Mouse (Mus musculus) intestine, embryonic 14.5 days (tissue): ENCODE data around the gene Vgf. TPM values are rescaled to one million over a fixed set of nuclear protein-coding genes. Genes with fewer than 3 reads are reported as not detected.
A peak's percentile ranks its signal among the peaks of the same experiment; 100 is the strongest.

Experiments
- ATAC-seq: fragments of 200-750 bp; cut with Nextera tagmentation; replicated peaks from 2 replicates; pipeline ENCODE4 v1.8.0; 2017; ENCODE audit warnings: low read depth, moderate number of reproducible peaks, moderate TSS enrichment, moderate library complexity; ENCODE audit not compliant: low FRiP score, low TSS enrichment
- DNase-seq: peaks from one replicate; pipeline ENCODE4 v3.0.0-alpha.2; 2018; ENCODE audit warnings: low spot score
- H3K27ac ChIP-seq: fragments of 300-500 bp; sonication (generic); 2 replicates; pipeline ENCODE4 v1.5.1; 2014; ENCODE audit warnings: low read depth, mild to moderate bottlenecking, control low read depth
- H3K27me3 ChIP-seq: fragments of 300-500 bp; sonication (generic); replicated peaks from 2 replicates; pipeline ENCODE4 v1.6.1; 2014; ENCODE audit warnings: low read length, control low read depth; ENCODE audit not compliant: control insufficient read depth, insufficient read depth
- H3K36me3 ChIP-seq: fragments of 300-500 bp; sonication (generic); 2 replicates; pipeline ENCODE4 v1.6.1; 2014; ENCODE audit warnings: low read length, control low read depth; ENCODE audit not compliant: control insufficient read depth, insufficient read depth
- H3K4me1 ChIP-seq: fragments of 300-500 bp; sonication (generic); replicated peaks from 2 replicates; pipeline ENCODE4 v1.6.1; 2014; ENCODE audit warnings: low read length, control low read depth, mixed read lengths; ENCODE audit not compliant: control insufficient read depth, insufficient read depth
- H3K4me2 ChIP-seq: fragments of 300-500 bp; sonication (generic); 2 replicates; pipeline ENCODE4 v1.6.1; 2014; ENCODE audit warnings: low read length
- H3K4me3 ChIP-seq: fragments of 300-500 bp; sonication (generic); 2 replicates; pipeline ENCODE4 v1.5.1; 2014; ENCODE audit warnings: low read depth, low read length, control low read depth, mixed read lengths
- H3K9ac ChIP-seq: fragments of 300-500 bp; sonication (generic); 2 replicates; pipeline ENCODE4 v1.6.1; 2014; ENCODE audit warnings: mild to moderate bottlenecking, low read length
- H3K9me3 ChIP-seq: fragments of 300-500 bp; sonication (generic); 2 replicates; pipeline ENCODE4 v1.6.1; 2016; ENCODE audit warnings: low read length, control low read depth; ENCODE audit not compliant: control insufficient read depth
- WGBS: fragments of 180-500 bp; shearing (Covaris S2); extraction: QIAGEN DNeasy Blood & Tissue Kit; methylation state at CpG from one replicate; pipeline ENCODE4 v1.1.7; 2014; 5-methylcytosine and 5-hydroxymethylcytosine counted together
- polyA plus RNA-seq: library from polyadenylated mRNA; unstranded; fragments of >200 nt; fragmentation: Nextera tagmentation; extraction: Ambion mirVana; gene quantifications from 2 replicates; pipeline ENCODE4 v1.2.1, GENCODE M21; 2014

Vgf gene
- polyA plus RNA-seq, 1 experiment from 2014 or later = 0.53 TPM

DNA sequence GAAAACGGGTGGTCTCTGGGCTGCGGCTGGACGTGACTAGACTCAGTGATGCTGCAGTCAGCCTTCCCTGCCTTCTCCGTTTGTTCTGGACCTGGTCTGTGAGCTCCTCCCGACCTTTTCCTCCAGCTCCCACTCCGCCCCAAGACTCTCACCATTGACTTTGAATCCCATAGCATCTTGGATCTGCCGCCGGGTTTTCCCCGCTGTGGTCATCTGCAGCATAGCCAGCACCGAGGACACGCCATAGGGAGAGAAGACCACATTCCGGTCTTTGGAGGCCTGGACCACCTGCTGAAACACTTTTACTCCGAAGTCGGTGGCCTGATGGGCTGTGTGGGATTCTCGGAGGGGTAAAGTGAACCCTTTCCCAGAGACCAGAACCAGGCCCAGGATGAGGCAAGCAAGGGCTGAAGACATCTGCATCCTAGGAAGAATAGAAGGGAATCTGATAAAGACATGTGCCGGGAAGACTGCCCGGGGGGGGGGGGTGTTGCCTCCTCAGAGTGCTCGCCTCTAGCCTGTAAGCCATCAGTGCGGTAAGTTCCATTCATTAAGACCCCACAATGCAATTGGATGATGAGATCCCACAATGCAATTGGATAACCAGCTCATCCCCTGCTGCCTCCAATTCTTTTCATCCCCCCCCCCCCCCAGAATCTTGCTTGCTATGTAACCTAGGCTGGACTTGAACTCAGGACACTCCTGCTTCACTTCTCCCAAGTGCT is 44.9 kb downstream of the Vgf start:
- peaks cover 17% of the 10 kb centered on the region; the same call in 1 of the 2 replicates for H3K4me1 ChIP-seq
- 84% methylated on average over 19 of the region's 19 CpGs for WGBS
- no peaks in the 10 kb centered on the region for H3K36me3 ChIP-seq
- ATAC-seq = no peak
- H3K4me2 ChIP-seq = no peak overlapping the region
- H3K27ac ChIP-seq = no peak overlapping the region
- no peak for DNase-seq
- H3K4me3 ChIP-seq = no peak overlapping the region
- no peaks in the 10 kb centered on the region for H3K9me3 ChIP-seq
- H3K9ac ChIP-seq = no peak overlapping the region
- H3K27me3 ChIP-seq = no peaks in the 10 kb centered on the region

DNA sequence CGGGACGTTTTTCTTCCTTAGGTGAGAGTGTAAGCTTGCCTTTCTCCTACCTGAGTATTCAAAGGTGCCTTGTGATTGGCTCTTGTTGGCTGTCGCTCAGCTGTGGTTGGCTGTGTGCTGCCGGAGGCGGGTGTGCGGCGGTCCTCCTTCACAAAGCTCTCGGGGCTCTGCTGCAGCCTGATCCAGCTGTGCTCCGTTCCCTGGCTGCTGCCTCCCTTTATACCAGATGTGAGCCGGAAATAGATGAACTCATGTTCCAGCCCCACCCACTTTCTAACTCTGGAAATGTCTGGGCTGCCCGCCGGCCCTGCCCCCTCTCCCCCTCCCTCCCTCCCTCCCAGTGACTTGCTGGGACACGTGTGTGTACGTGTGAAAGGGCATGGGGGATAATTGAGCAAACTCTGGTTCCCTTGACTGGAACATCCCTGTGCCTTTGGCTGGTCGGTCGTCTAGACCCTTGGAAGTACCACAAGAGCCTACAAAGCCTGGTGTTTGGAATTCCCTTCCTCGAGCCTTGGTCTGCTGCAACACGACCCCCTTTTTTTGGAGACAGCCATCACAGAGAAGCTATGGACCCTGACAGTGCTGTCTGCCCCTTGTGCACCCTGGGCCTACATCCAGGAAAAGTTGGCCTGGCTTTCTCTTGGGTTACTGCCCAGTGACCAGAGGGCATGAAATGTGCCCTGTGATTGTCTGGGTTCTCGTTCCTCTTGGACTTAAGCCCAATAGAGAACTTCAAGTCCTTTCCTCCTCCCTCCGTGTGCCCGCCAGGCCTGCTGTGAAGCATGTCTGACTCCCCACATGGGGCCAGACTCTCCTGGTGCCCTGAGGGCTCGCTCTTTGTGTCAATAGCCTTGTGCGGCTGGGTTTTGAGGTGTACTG is 46.1 kb downstream of the Vgf start, which contains the start of gene Serpine1:
TSS of gene Serpine1 (minus strand) at position 190 of the 882 bp plus-strand sequence.
- Histone ChIP-seq H3K9ac (no peak within 1 kb of the TSS), H3K4me1 (peaks cover 22% of the 10 kb centered on the region; the same call in 1 of the 2 replicates), H3K36me3 (no peaks in the 10 kb centered on the region), H3K9me3 (no peaks in the 10 kb centered on the region), H3K4me3 (peak within 1 kb of the TSS; percentile 15), H3K4me2 (peak within 1 kb of the TSS; percentile 50), H3K27ac (peak within 1 kb of the TSS; percentile 57; the same call in 1 of the 2 replicates), H3K27me3 (no peaks in the 10 kb centered on the region)
- ATAC-seq (peak; percentile 92), DNase-seq (peak; percentile 80)
- WGBS = 20% methylated on average over 23 of the region's 23 CpGs

DNA sequence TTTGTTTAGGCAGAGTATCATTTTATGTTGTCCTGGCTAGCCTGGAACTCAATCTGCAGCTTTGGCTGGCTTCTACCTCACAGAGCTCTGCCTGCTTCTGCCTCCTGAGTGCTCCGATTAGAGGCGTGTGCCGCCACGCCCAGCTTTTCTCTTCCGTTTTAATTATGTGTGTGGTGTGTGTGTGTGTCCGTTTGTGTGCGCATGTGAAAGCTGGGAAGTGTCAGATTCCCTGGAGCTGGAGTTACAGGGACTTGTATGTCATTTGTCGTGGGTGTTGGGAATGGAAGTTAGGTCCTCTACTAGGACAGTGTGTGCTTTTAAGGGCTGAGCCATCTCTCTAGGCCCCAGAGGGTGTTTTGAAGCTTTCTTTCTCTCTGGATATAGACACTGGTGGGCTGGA is 46.9 kb downstream of the Vgf start:
- 97% methylated on average over 8 of the region's 8 CpGs for WGBS

DNA sequence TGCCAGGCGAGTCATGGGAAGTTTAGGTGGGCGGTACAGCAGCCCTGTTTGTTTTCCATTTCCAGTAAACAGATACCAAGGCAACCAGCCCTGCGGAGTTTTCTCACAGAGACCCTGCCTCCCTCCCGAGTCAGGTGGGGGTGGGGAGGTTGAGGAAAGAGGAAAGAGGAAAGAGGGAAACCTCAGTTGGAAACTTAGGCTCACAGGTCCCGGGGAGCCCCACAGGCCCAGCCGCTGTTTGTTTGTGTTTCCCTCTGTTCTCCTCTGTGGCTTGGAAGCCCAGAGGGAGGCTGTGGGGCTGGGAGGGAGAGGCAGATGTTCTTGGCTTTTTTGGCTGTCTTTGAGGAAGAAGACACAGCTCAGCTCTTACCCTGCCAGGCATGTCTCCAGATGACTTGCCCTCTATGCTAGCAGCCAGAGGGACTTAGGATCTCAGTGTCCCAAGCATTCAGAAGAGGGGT is 48.0 kb downstream of the Vgf start:
- DNase-seq (no peak), ATAC-seq (no peak)
- H3K4me1 ChIP-seq = peaks cover 30% of the 10 kb centered on the region; the same call in 1 of the 2 replicates
- no peak overlapping the region for H3K4me3 ChIP-seq
- no peak overlapping the region for H3K27ac ChIP-seq
- WGBS = 23% methylated on average over 6 of the region's 6 CpGs
- H3K36me3 ChIP-seq = no peaks in the 10 kb centered on the region
- no peaks in the 10 kb centered on the region for H3K9me3 ChIP-seq
- H3K4me2 ChIP-seq = no peak overlapping the region
- H3K9ac ChIP-seq = no peak overlapping the region
- no peaks in the 10 kb centered on the region for H3K27me3 ChIP-seq

More for the DNA sequence above, 46.9 kb downstream of the Vgf start:
- DNase-seq = no peak
- Histone ChIP-seq H3K27me3 (no peaks in the 10 kb centered on the region), H3K4me2 (no peak overlapping the region), H3K27ac (no peak overlapping the region), H3K4me1 (peaks cover 25% of the 10 kb centered on the region; the same call in 1 of the 2 replicates), H3K4me3 (no peak overlapping the region), H3K36me3 (no peaks in the 10 kb centered on the region), H3K9me3 (no peaks in the 10 kb centered on the region), H3K9ac (no peak overlapping the region)
- ATAC-seq = no peak

DNA sequence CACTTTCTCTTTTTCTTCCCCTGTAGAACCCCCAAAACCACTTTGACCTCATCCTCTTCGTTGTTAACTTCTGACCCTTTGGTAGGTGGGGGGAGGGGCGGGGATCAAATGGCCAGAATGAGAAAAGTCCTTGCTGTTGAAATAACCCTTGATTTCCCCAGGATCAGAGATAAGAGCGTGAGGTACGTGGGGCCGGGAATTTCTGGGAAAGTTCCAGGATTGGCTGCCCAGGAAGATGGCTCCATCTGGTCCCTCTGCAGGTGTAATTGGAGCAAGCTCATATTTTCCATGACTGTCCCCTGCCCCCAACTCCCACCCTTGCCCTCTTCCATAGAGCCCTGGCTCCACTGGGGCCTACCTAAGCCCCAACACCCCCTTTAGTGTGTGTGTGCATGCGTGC is 49.5 kb downstream of the Vgf start:
- no peaks in the 10 kb centered on the region for H3K27me3 ChIP-seq
- ATAC-seq = no peak
- 0 out of 2 replicates have a peak overlapping the region, but pooled peaks have one; percentile 29 for H3K27ac ChIP-seq
- H3K4me2 ChIP-seq = no peak overlapping the region
- no peak overlapping the region for H3K4me3 ChIP-seq
- no peaks in the 10 kb centered on the region for H3K9me3 ChIP-seq
- H3K4me1 ChIP-seq = peaks cover 34% of the 10 kb centered on the region; the same call in 1 of the 2 replicates
- no peak overlapping the region for H3K9ac ChIP-seq
- H3K36me3 ChIP-seq = no peaks in the 10 kb centered on the region
- DNase-seq = no peak
- WGBS = 63% methylated on average over 6 of the region's 6 CpGs

DNA sequence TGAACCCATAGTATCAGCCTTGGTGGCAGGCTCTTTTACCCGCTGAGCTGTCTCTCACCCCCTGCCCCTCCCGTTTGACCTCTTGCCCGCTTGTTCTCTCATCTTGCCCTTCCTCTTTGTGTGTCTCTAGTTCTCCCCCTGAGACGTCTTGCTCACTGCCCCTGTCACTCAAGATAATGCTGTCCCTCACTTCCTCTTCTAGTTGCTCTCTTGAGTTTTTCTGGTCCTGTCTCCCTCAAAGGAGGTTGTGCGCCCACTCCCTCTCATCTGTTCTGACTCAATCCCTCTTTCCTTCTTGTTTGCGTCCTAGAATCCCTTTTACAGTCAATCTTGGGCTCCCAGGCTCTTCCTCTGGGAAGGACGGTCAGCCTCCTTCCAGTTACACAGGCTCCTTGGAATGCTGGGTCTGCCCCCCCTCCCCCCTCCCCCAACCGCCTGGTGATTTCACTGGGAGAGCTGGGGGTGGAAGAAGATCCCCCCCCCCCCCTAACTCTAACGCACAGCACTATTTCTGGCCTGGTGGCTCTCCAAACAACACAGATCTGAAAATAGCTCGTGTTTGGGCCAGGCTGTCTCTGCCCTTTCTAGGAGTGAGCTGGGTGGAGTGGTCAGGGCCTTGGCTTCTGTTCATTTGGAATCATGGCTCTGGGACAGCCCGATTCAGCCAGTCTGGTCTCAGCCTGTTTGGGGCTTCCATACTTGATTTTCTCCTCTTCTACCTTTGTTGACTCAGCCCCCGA is 50.2 kb downstream of the Vgf start:
- no peak for ATAC-seq
- Histone ChIP-seq H3K4me1 (peaks cover 34% of the 10 kb centered on the region; the same call in 1 of the 2 replicates), H3K4me3 (no peak overlapping the region), H3K36me3 (no peaks in the 10 kb centered on the region), H3K9ac (no peak overlapping the region), H3K27me3 (no peaks in the 10 kb centered on the region), H3K4me2 (no peak overlapping the region), H3K9me3 (no peaks in the 10 kb centered on the region), H3K27ac (peak overlapping the region; percentile 33)
- no peak for DNase-seq
- 29% methylated on average over 12 of the region's 12 CpGs for WGBS

DNA sequence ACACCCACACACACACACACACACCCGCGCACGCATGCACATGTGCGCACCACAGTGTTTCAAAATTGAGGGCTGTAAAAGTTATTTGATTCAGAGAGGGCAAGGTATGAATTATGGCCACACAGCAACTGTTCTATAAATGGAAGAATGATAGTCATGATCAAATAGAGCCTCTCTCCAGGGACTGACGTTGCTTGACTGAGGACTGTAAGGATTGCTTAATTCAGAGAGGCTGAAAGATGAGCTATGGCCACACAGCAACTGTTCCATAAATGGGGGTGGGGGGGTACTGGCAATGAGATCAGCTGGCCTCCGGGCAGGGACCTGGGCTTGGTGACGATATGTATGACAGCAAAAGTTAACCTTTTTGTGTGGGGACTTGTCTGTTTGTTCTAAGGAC is 51.0 kb downstream of the Vgf start:
- no peaks in the 10 kb centered on the region for H3K36me3 ChIP-seq
- H3K27me3 ChIP-seq = no peaks in the 10 kb centered on the region
- WGBS = 86% methylated on average over 7 of the region's 7 CpGs

DNA sequence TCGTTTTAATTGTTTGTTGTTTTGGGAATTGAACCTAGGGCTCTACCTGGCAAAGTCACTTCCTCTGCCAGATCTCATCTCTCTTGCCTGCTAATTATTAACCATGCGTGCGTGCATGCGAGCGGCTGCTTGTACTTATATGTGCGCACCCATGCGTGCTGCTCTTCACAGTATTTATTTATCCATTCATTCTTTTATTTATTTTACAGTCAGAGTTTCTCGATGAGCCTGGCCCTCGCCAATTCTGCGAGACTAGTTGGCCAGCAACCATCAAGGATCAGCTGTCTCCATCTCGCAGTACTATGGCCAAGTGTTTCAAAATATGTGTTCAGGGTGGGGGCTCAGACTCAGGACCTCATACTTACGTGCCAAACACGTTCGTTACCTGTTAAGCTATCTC is 51.8 kb downstream of the Vgf start:
- ATAC-seq = no peak

More for the DNA sequence above, 51.0 kb downstream of the Vgf start:
- ATAC-seq (no peak), DNase-seq (no peak)
- no peaks in the 10 kb centered on the region for H3K9me3 ChIP-seq
- H3K4me2 ChIP-seq = no peak overlapping the region
- H3K27ac ChIP-seq = peak overlapping the region; percentile 33; the same call in 1 of the 2 replicates
- H3K4me3 ChIP-seq = no peak overlapping the region
- peaks cover 29% of the 10 kb centered on the region; the same call in 1 of the 2 replicates for H3K4me1 ChIP-seq
- no peak overlapping the region for H3K9ac ChIP-seq

More for the DNA sequence above, 51.8 kb downstream of the Vgf start:
- H3K4me1 ChIP-seq = peaks cover 23% of the 10 kb centered on the region; the same call in 1 of the 2 replicates
- H3K9me3 ChIP-seq = no peaks in the 10 kb centered on the region
- H3K27me3 ChIP-seq = no peaks in the 10 kb centered on the region
- no peak overlapping the region for H3K4me2 ChIP-seq
- no peaks in the 10 kb centered on the region for H3K36me3 ChIP-seq
- H3K4me3 ChIP-seq = no peak overlapping the region
- no peak overlapping the region for H3K9ac ChIP-seq
- no peak for DNase-seq
- WGBS = 65% methylated on average over 14 of the region's 14 CpGs
- H3K27ac ChIP-seq = no peak overlapping the region
